Mouse (Mus musculus) MEL (cell line): ENCODE data around the gene Glis1. TPM values are rescaled to one million over a fixed set of nuclear protein-coding genes. Genes with fewer than 3 reads are reported as not detected.

Experiments
- DNase-seq: peaks from one replicate; pipeline ENCODE4 v3.0.0; 2011; ENCODE audit warnings: low read depth, low spot score
- H3K27ac ChIP-seq: 2 replicates; pipeline ENCODE4 v1.5.1; 2012; ENCODE audit warnings: low read depth, mild to moderate bottlenecking, control low read depth, low read length, moderate library complexity; ENCODE audit not compliant: control insufficient read depth
- H3K27me3 ChIP-seq, 2 experiments: fragments of 150-350 bp in 1 of 2; sonication (generic) in 1 of 2; 2 replicates each; pipeline ENCODE4 v1.6.1; 2012; ENCODE audit warnings: low read length in 2 of 2, mild to moderate bottlenecking in 2 of 2, improper control_type of control experiment in 1 of 2, moderate library complexity in 1 of 2; ENCODE audit not compliant: insufficient read depth in 2 of 2, control insufficient read depth in 1 of 2
- H3K36me3 ChIP-seq, 2 experiments: 2 replicates each; pipeline ENCODE4 v1.6.1; 2012 to 2014; ENCODE audit warnings: low read length in 2 of 2, improper control_type of control experiment in 1 of 2, inconsistent platforms in 1 of 2, mild to moderate bottlenecking in 1 of 2; ENCODE audit not compliant: insufficient read depth in 2 of 2, control insufficient read depth in 1 of 2
- H3K4me1 ChIP-seq, 2 experiments: fragments of 150-350 bp in 1 of 2; sonication (generic) in 1 of 2; 2 replicates each; pipeline ENCODE4 v1.6.1; 2012; ENCODE audit warnings: low read length in 2 of 2, improper control_type of control experiment in 1 of 2, mild to moderate bottlenecking in 1 of 2; ENCODE audit not compliant: insufficient read depth in 2 of 2, control insufficient read depth in 1 of 2
- H3K4me3 ChIP-seq, 2 experiments: fragments of 150-350 bp in 1 of 2; sonication (generic) in 1 of 2; 2 replicates each; pipeline ENCODE4 v1.5.1; 2012; ENCODE audit warnings: low read depth in 2 of 2, low read length in 2 of 2, mild to moderate bottlenecking in 2 of 2, moderate library complexity in 2 of 2, control low read depth in 1 of 2, improper control_type of control experiment in 1 of 2; ENCODE audit not compliant: control insufficient read depth in 1 of 2, insufficient read depth in 1 of 2
- H3K79me2 ChIP-seq: 2 replicates; pipeline ENCODE4 v1.6.1; 2012; ENCODE audit warnings: mild to moderate bottlenecking, low read length, moderate library complexity; ENCODE audit not compliant: control insufficient read depth, poor library complexity, insufficient read depth
- H3K9ac ChIP-seq: 2 replicates; pipeline ENCODE4 v1.6.1; 2012; ENCODE audit warnings: low read depth, mild to moderate bottlenecking, control low read depth, low read length, moderate library complexity; ENCODE audit not compliant: control insufficient read depth, poor library complexity, severe bottlenecking
- H3K9me3 ChIP-seq: fragments of 150-350 bp; sonication (generic); replicated peaks from 2 replicates; pipeline ENCODE4 v1.6.1; 2012; ENCODE audit warnings: mild to moderate bottlenecking, low read length, improper control_type of control experiment, moderate library complexity; ENCODE audit not compliant: insufficient read depth
- BHLHE40 ChIP-seq: IDR thresholded peaks from 2 replicates; pipeline ENCODE4 v1.6.1; 2012; ENCODE audit warnings: low read depth, mild to moderate bottlenecking, inconsistent platforms, low read length, improper control_type of control experiment, borderline replicate concordance
- CHD1 ChIP-seq: IDR thresholded peaks from 2 replicates; pipeline ENCODE4 v1.6.1; 2012; ENCODE audit warnings: low read depth, mild to moderate bottlenecking, inconsistent platforms, low read length, improper control_type of control experiment
- CHD2 ChIP-seq: IDR thresholded peaks from 2 replicates; pipeline ENCODE4 v1.6.1; 2011; ENCODE audit warnings: low read length, improper control_type of control experiment
- CTCF ChIP-seq, 3 experiments: IDR thresholded peaks in 2 of 3; conservative IDR thresholded peaks in 1 of 3; 2 replicates each; pipeline ENCODE4 v1.5.1; 2011 to 2012; ENCODE audit warnings: low read length in 3 of 3, low read depth in 2 of 3, mild to moderate bottlenecking in 2 of 3, improper control_type of control experiment in 1 of 3, inconsistent platforms in 1 of 3, mixed read lengths in 1 of 3, moderate library complexity in 1 of 3; ENCODE audit not compliant: control insufficient read depth in 1 of 3, insufficient read depth in 1 of 3, poor library complexity in 1 of 3, severe bottlenecking in 1 of 3
- E2F4 ChIP-seq: IDR thresholded peaks from 2 replicates; pipeline ENCODE4 v1.6.1; 2011; ENCODE audit warnings: low read depth, low read length, improper control_type of control experiment, borderline replicate concordance
- ELF1 ChIP-seq: IDR thresholded peaks from 2 replicates; pipeline ENCODE4 v1.6.1; 2014; ENCODE audit warnings: low read depth, mild to moderate bottlenecking, inconsistent platforms, low read length, improper control_type of control experiment, moderate library complexity
- KAT2A ChIP-seq: conservative IDR thresholded peaks from 2 replicates; pipeline ENCODE4 v1.6.1; 2012; ENCODE audit warnings: low read depth, low read length, improper control_type of control experiment, inconsistent platforms
- MEF2A ChIP-seq: IDR thresholded peaks from 2 replicates; pipeline ENCODE4 v1.6.1; 2014; ENCODE audit warnings: low read depth, mild to moderate bottlenecking, inconsistent platforms, low read length, improper control_type of control experiment; ENCODE audit not compliant: poor library complexity, insufficient replicate concordance, severe bottlenecking; ENCODE audit errors: extremely low read depth
- MXI1 ChIP-seq: IDR thresholded peaks from 2 replicates; pipeline ENCODE4 v1.6.1; 2011; ENCODE audit warnings: mild to moderate bottlenecking, low read depth, low read length, improper control_type of control experiment
- NRF1 ChIP-seq: IDR thresholded peaks from 2 replicates; pipeline ENCODE4 v1.6.1; 2014; ENCODE audit warnings: low read depth, mild to moderate bottlenecking, inconsistent platforms, low read length, improper control_type of control experiment, moderate library complexity; ENCODE audit not compliant: poor library complexity, insufficient read depth, severe bottlenecking
- POLR2A ChIP-seq, 2 experiments: IDR thresholded peaks; 2 replicates each; pipeline ENCODE4 v1.6.1; 2011 to 2012; ENCODE audit warnings: low read length in 2 of 2, mild to moderate bottlenecking in 2 of 2, control low read depth in 1 of 2, improper control_type of control experiment in 1 of 2, low read depth in 1 of 2, moderate library complexity in 1 of 2; ENCODE audit not compliant: control insufficient read depth in 1 of 2, insufficient read depth in 1 of 2, poor library complexity in 1 of 2
- POLR2AphosphoS5 ChIP-seq: IDR thresholded peaks from 2 replicates; pipeline ENCODE4 v1.6.1; 2012; ENCODE audit warnings: low read depth, borderline replicate concordance, mild to moderate bottlenecking, inconsistent platforms, low read length, moderate library complexity, mixed read lengths
- RAD21 ChIP-seq: IDR thresholded peaks from 2 replicates; pipeline ENCODE4 v1.6.1; 2011; ENCODE audit warnings: mild to moderate bottlenecking, low read depth, low read length, improper control_type of control experiment
- RCOR1 ChIP-seq: IDR thresholded peaks from 2 replicates; pipeline ENCODE4 v1.6.1; 2012; ENCODE audit warnings: low read depth, mild to moderate bottlenecking, inconsistent platforms, low read length, improper control_type of control experiment
- TBP ChIP-seq: IDR thresholded peaks from 2 replicates; pipeline ENCODE4 v1.8.0; 2011; ENCODE audit warnings: low read depth, low read length, improper control_type of control experiment
- UBTF ChIP-seq: IDR thresholded peaks from 2 replicates; pipeline ENCODE4 v1.6.1; 2012; ENCODE audit warnings: low read depth, mild to moderate bottlenecking, inconsistent platforms, low read length, improper control_type of control experiment, moderate library complexity, borderline replicate concordance; ENCODE audit not compliant: insufficient read depth
- USF2 ChIP-seq, 2 experiments: IDR thresholded peaks; 2 replicates each; pipeline ENCODE4 v1.6.1; 2011 to 2012; ENCODE audit warnings: improper control_type of control experiment in 2 of 2, low read length in 2 of 2, borderline replicate concordance in 1 of 2, inconsistent platforms in 1 of 2, low read depth in 1 of 2, mild to moderate bottlenecking in 1 of 2; ENCODE audit not compliant: insufficient read depth in 1 of 2
- ZC3H11A ChIP-seq: IDR thresholded peaks from 2 replicates; pipeline ENCODE4 v1.6.1; 2012; ENCODE audit warnings: low read depth, mild to moderate bottlenecking, inconsistent platforms, low read length, improper control_type of control experiment
- ZKSCAN1 ChIP-seq: IDR thresholded peaks from 2 replicates; pipeline ENCODE4 v1.6.1; 2012; ENCODE audit warnings: low read depth, mild to moderate bottlenecking, inconsistent platforms, low read length, improper control_type of control experiment, moderate library complexity
- ZMIZ1 ChIP-seq: IDR thresholded peaks from 2 replicates; pipeline ENCODE4 v1.6.1; 2012; ENCODE audit warnings: low read depth, mild to moderate bottlenecking, inconsistent platforms, low read length, improper control_type of control experiment, moderate library complexity
- polyA plus RNA-seq, 2 experiments: library from polyadenylated mRNA; stranded (reverse) in 1 of 2; unstranded in 1 of 2; fragments of >175 nt in 1 of 2; fragments of >200 nt in 1 of 2; gene quantifications; 2 replicates each; pipeline versions ENCODE4 v1.2.1 to v1.2.4; 2012; ENCODE audit warnings: low replicate concordance in 2 of 2, low read depth in 1 of 2; ENCODE audit not compliant: insufficient read length in 2 of 2, insufficient read depth in 1 of 2, missing spikeins in 1 of 2
- total RNA-seq: library from RNA; depleted of rRNA; stranded (reverse); fragments of 300-350 nt; gene quantifications from 2 replicates; pipeline ENCODE4 v1.2.3, GENCODE M21; 2012

Glis1 gene
- total and polyA plus RNA-seq, 3 experiments: 0.46 to 0.93 TPM; not detected in 1

GRCm38 (mm10) chr4:107520816-107521215, 86.4 kb downstream of the Glis1 start:
- no peaks in the 10 kb centered on the region for H3K4me1 ChIP-seq
- no peak for DNase-seq
- no peak overlapping the region for H3K4me3 ChIP-seq
- no peaks in the 10 kb centered on the region for H3K9me3 ChIP-seq
- H3K27ac ChIP-seq: no peak overlapping the region
- H3K36me3 ChIP-seq: no peaks in the 10 kb centered on the region
- no peaks in the 10 kb centered on the region for H3K27me3 ChIP-seq
- H3K79me2 ChIP-seq: no peaks in the 10 kb centered on the region; the same call in 1 of the 2 replicates
- no peak overlapping the region for H3K9ac ChIP-seq
- no peak for TF ChIP-seq RCOR1
- TF ChIP-seq MEF2A: no peak
- TF ChIP-seq E2F4: no peak
- TF ChIP-seq USF2 (IDR thresholded peaks at IDR 0.05; ENCODE audit: borderline replicate concordance in 1 of 2, insufficient read depth in 1 of 2, low read depth in 1 of 2, low read length in 2 of 2): no peak
- no peak for TF ChIP-seq ZMIZ1
- TF ChIP-seq ZKSCAN1: no peak
- TF ChIP-seq RAD21: no peak
- no peak for TF ChIP-seq ELF1
- no peak for TF ChIP-seq POLR2AphosphoS5

GRCm38 (mm10) chr4:107523607-107524151, 89.3 kb downstream of the Glis1 start:
- Histone ChIP-seq H3K9ac (no peak overlapping the region), H3K9me3 (no peaks in the 10 kb centered on the region), H3K27me3 (no peaks in the 10 kb centered on the region), H3K4me3 (no peak overlapping the region), H3K27ac (no peak overlapping the region), H3K36me3 (no peaks in the 10 kb centered on the region), H3K79me2 (no peaks in the 10 kb centered on the region; the same call in 1 of the 2 replicates), H3K4me1 (no peaks in the 10 kb centered on the region)
- TF ChIP-seq KAT2A (no peak), CHD1 (no peak), CTCF (IDR thresholded peaks at IDR 0.05 in 2 of 3, conservative IDR thresholded peaks at IDR 0.05 in 1 of 3; ENCODE audit: control insufficient read depth in 1 of 3, insufficient read depth in 1 of 3, low read depth in 2 of 3, low read length in 3 of 3, poor library complexity in 1 of 3, severe bottlenecking in 1 of 3) (no peak), BHLHE40 (no peak), POLR2A (IDR thresholded peaks at IDR 0.05; ENCODE audit: control insufficient read depth in 1 of 2, insufficient read depth in 1 of 2, low read depth in 1 of 2, low read length in 2 of 2, poor library complexity in 1 of 2) (no peak)
- no peak for DNase-seq

GRCm38 (mm10) chr4:107535126-107535525, 100.7 kb downstream of the Glis1 start:
- Histone ChIP-seq H3K9me3 (no peaks in the 10 kb centered on the region), H3K4me1 (peaks cover 0 to 5% of the 10 kb centered on the region in 2 experiments; a peak in 1 of 4 replicates), H3K4me3 (no peak overlapping the region), H3K9ac (no peak overlapping the region), H3K79me2 (no peaks in the 10 kb centered on the region), H3K27ac (no peak overlapping the region), H3K36me3 (no peaks in the 10 kb centered on the region), H3K27me3 (no peaks in the 10 kb centered on the region)
- no peak for TF ChIP-seq UBTF
- TF ChIP-seq CHD2: no peak
- TF ChIP-seq RCOR1: no peak
- no peak for TF ChIP-seq MXI1
- TF ChIP-seq ZC3H11A: no peak
- no peak for TF ChIP-seq MEF2A
- TF ChIP-seq USF2 (IDR thresholded peaks at IDR 0.05; ENCODE audit: borderline replicate concordance in 1 of 2, insufficient read depth in 1 of 2, low read depth in 1 of 2, low read length in 2 of 2): no peak
- TF ChIP-seq RAD21: no peak
- no peak for TF ChIP-seq NRF1
- TF ChIP-seq TBP: no peak
- TF ChIP-seq POLR2A (IDR thresholded peaks at IDR 0.05; ENCODE audit: control insufficient read depth in 1 of 2, insufficient read depth in 1 of 2, low read depth in 1 of 2, low read length in 2 of 2, poor library complexity in 1 of 2): no peak
- DNase-seq: no peak
